Mouse (Mus musculus) liver, embryonic 14 days (tissue): ENCODE measurements around the gene Gng12. TPM values are rescaled to one million over a fixed set of nuclear protein-coding genes. Genes with fewer than 3 reads are reported as not detected.

ENCODE experiments used
- polyA plus RNA-seq: library from polyadenylated mRNA; depleted of rRNA; stranded (reverse); fragments of >200 nt; gene quantifications from 2 replicates; pipeline ENCODE4 v1.2.3, GENCODE M21; 2012; rRNA removed

Gng12 gene
- 10.5 and 12.9 TPM in 2 replicates for polyA plus RNA-seq

GRCm38 (mm10) chr6:66896119-66896920 lies at the start of gene Gng12:
Gene Gng12 (plus strand): TSS chr6:66896397.

GRCm38 (mm10) chr6:67036837-67037628 lies 140.8 kb downstream of the Gng12 start, which contains the start of gene Gadd45a:
Gene Gadd45a (minus strand): TSS chr6:67037457.

Other genes with a start within 250 kb of the Gng12 start
- gene Vmn1r35, start 210.5 kb upstream of the Gng12 start, polyA plus RNA-seq, result not detected in 2 replicates
- gene Vmn1r36, start 177.2 kb upstream of the Gng12 start, polyA plus RNA-seq, result not detected in 2 replicates
- not detected in 2 replicates for gene Vmn1r37, start 167.0 kb upstream of the Gng12 start, polyA plus RNA-seq
- not detected in 2 replicates for gene Vmn1r38, start 113.8 kb upstream of the Gng12 start, polyA plus RNA-seq
- not detected in 2 replicates for gene Vmn1r39, start 85.8 kb upstream of the Gng12 start, polyA plus RNA-seq
- gene Gadd45a, start 141.1 kb downstream of the Gng12 start, polyA plus RNA-seq, result 94.8 and 101 TPM in 2 replicates